Mouse (Mus musculus): Measurements from ENCODE around the gene Il23a.
A peak's percentile ranks its signal among the peaks of the same experiment; 100 is the strongest.
"Not testable (repeated sequence)": the region's sequence is repeated elsewhere in the genome, so short reads cannot be mapped to it uniquely, and the experiment has no call there.

Gene Il23a

GRCm38 (mm10) chr10:128303126-128304021 lies 4.8 kb upstream of the Il23a start, which contains the start of gene Pan2:
Gene Pan2 (plus strand): TSS chr10:128303335.
- DNase-seq (ENCODE audit: low spot score in 2 of 2) = peak; percentile 100

GRCm38 (mm10) chr10:128302785-128303125 lies 4.2 kb upstream of the Il23a start:
- no peak for DNase-seq (ENCODE audit: low spot score in 2 of 2)

- no peak for DNase-seq (ENCODE audit: low spot score in 2 of 2)
Observed at GRCm38 (mm10) chr10:128302357-128302756, 3.8 kb upstream of the Il23a start.

GRCm38 (mm10) chr10:128298243-128298642 lies 309 bp downstream of the Il23a start:
- no peak for DNase-seq (ENCODE audit: low spot score in 2 of 2)

- DNase-seq (ENCODE audit: low spot score in 2 of 2) = no peak
Observed at GRCm38 (mm10) chr10:128297622-128298021, 930 bp downstream of the Il23a start.

GRCm38 (mm10) chr10:128297221-128297620 lies 1.3 kb downstream of the Il23a start:
- no peak for DNase-seq (ENCODE audit: low spot score in 2 of 2)

- no peak for DNase-seq (ENCODE audit: low spot score in 2 of 2)
Observed at GRCm38 (mm10) chr10:128296370-128297090, 2.0 kb downstream of the Il23a start.

GRCm38 (mm10) chr10:128290594-128290993 lies 8.0 kb downstream of the Il23a start:
- DNase-seq (ENCODE audit: low spot score in 2 of 2) = peak in 1 of 2 experiments; percentile 35

GRCm38 (mm10) chr10:128283604-128284579 lies 14.7 kb downstream of the Il23a start:
- peak in 1 of 2 experiments; percentile 56 for DNase-seq (ENCODE audit: low spot score in 2 of 2)

- DNase-seq (ENCODE audit: low spot score in 2 of 2) = no peak
Observed at GRCm38 (mm10) chr10:128282886-128283450, 15.6 kb downstream of the Il23a start.

GRCm38 (mm10) chr10:128281682-128282081 lies 16.9 kb downstream of the Il23a start:
- DNase-seq (ENCODE audit: low spot score in 2 of 2) = no peak

- no peak for DNase-seq (ENCODE audit: low spot score in 2 of 2)
Observed at GRCm38 (mm10) chr10:128280943-128281342, 17.6 kb downstream of the Il23a start.

- DNase-seq (ENCODE audit: low spot score in 2 of 2) = no peak
Observed at GRCm38 (mm10) chr10:128278158-128278557, 20.4 kb downstream of the Il23a start.

- DNase-seq (ENCODE audit: low spot score in 2 of 2) = not testable (repeated sequence)
Observed at GRCm38 (mm10) chr10:128275374-128275773, 23.2 kb downstream of the Il23a start.

GRCm38 (mm10) chr10:128272819-128273439 lies 25.6 kb downstream of the Il23a start:
- not testable (repeated sequence) for DNase-seq (ENCODE audit: low spot score in 2 of 2)

- no peak for DNase-seq (ENCODE audit: low spot score in 2 of 2)
Observed at GRCm38 (mm10) chr10:128271883-128272282, 26.7 kb downstream of the Il23a start.

- DNase-seq (ENCODE audit: low spot score in 2 of 2) = no peak
Observed at GRCm38 (mm10) chr10:128270866-128271265, 27.7 kb downstream of the Il23a start.

- DNase-seq (ENCODE audit: low spot score in 2 of 2) = peak; percentile 95 to 98
Observed at GRCm38 (mm10) chr10:128270287-128270841, 28.2 kb downstream of the Il23a start, which contains the start of gene Stat2. Gene Stat2 (plus strand): TSS chr10:128270559.

- DNase-seq (ENCODE audit: low spot score in 2 of 2) = no peak
Observed at GRCm38 (mm10) chr10:128269206-128269910, 29.2 kb downstream of the Il23a start.

- no peak for DNase-seq (ENCODE audit: low spot score in 2 of 2)
Observed at GRCm38 (mm10) chr10:128268371-128268770, 30.2 kb downstream of the Il23a start, which contains the start of gene Apof. Gene Apof (plus strand): TSS chr10:128268671.

Measured in urinary bladder, postnatal 36 days (tissue).